ENCODE assay signal across 10 mouse cellular contexts in genomic region chr15:30693754-30694205, GRCm38 (mm10).
A peak's percentile ranks its signal among the peaks of the same experiment; 100 is the strongest.
DNase-seq lines count a peak whose midpoint lies in the region; ATAC-seq and TF ChIP-seq lines count a peak whose summit lies in the region.
"Had no signal": no experiment of that assay in that cellular context is flagged by ENCODE, and none has a peak within 500 bp of the region (broad histone marks: within the 10 kb centered on the region; RNA-seq: fewer than 3 reads in every experiment).

No protein-coding gene starts in this region.

- no peak for ATAC-seq in lung, embryonic 14.5 days (ENCODE audit: insufficient read depth)
- peak; percentile 95 for ATAC-seq in forebrain, embryonic 14.5 days

- no peak overlapping the region for H3K4me2 ChIP-seq in lung, embryonic 14.5 days
- H3K4me2 ChIP-seq in forebrain, embryonic 14.5 days (ENCODE audit: low read length), result no peak overlapping the region
- H3K4me2 ChIP-seq: stomach, embryonic 15.5 days had no signal

- H3K27me3 ChIP-seq in lung, embryonic 14.5 days (ENCODE audit: insufficient read depth, low read length), result no peaks in the 10 kb centered on the region
- H3K27me3 ChIP-seq in forebrain, embryonic 14.5 days (replicated peaks; ENCODE audit: control insufficient read depth, insufficient read depth, low read length), result no peaks in the 10 kb centered on the region
- H3K27me3 ChIP-seq: stomach, embryonic 15.5 days had no signal

- TF ChIP-seq CTCF in lung, embryonic 14.5 days (IDR thresholded peaks at IDR 0.05; ENCODE audit: low read depth), result no peak

- no peak overlapping the region for H3K27ac ChIP-seq in lung, embryonic 14.5 days (ENCODE audit: low read depth)
- H3K27ac ChIP-seq in forebrain, embryonic 14.5 days (ENCODE audit: low read depth, low read length), result peak overlapping the region; percentile 56
- H3K27ac ChIP-seq: liver, embryonic 14.5 days; stomach, embryonic 15.5 days had no signal

- no peaks in the 10 kb centered on the region for H3K4me1 ChIP-seq in lung, embryonic 14.5 days (ENCODE audit: insufficient read depth)
- H3K4me1 ChIP-seq in forebrain, embryonic 14.5 days (ENCODE audit: control insufficient read depth, insufficient read depth, low read length), result peaks cover 8% of the 10 kb centered on the region; the same call in 1 of the 2 replicates
- H3K4me1 ChIP-seq: stomach, embryonic 15.5 days had no signal

- WGBS in lung, embryonic 14.5 days, result 61% methylated on average over 6 of the region's 6 CpGs
- 3% methylated on average over 6 of the region's 6 CpGs for WGBS in forebrain, embryonic 14.5 days

- DNase-seq in lung, embryonic 14.5 days, result peak; percentile 21
- no peak for DNase-seq in lung, postnatal 14 days
- DNase-seq in forebrain, embryonic 14.5 days (ENCODE audit: low spot score), result peak; percentile 80
- DNase-seq in left cerebral cortex, adult 18-20 months (ENCODE audit: low spot score in 2 of 2), result peak; percentile 15 to 24
- DNase-seq in right cerebral cortex, postnatal 10 days (ENCODE audit: low spot score in 2 of 2), result peak; percentile 81 to 88
- no peak for DNase-seq in T-cell, adult 2 months (ENCODE audit: low spot score)
- no peak for DNase-seq in urinary bladder, postnatal 14 days (ENCODE audit: low spot score)
- DNase-seq in heart, postnatal 14 days, result no peak

- H3K36me3 ChIP-seq in lung, embryonic 14.5 days (ENCODE audit: insufficient read depth), result no peaks in the 10 kb centered on the region
- no peaks in the 10 kb centered on the region for H3K36me3 ChIP-seq in forebrain, embryonic 14.5 days (ENCODE audit: control insufficient read depth, insufficient read depth, low read length)
- H3K36me3 ChIP-seq: stomach, embryonic 15.5 days had no signal

- H3K9me3 ChIP-seq in lung, embryonic 14.5 days (ENCODE audit: low read depth, low read length), result no peaks in the 10 kb centered on the region
- H3K9me3 ChIP-seq in forebrain, embryonic 14.5 days (replicated peaks; ENCODE audit: control insufficient read depth, low read length), result no peaks in the 10 kb centered on the region
- H3K9me3 ChIP-seq: stomach, embryonic 15.5 days had no signal

- intact Hi-C loops in heart, postnatal 14 days (cut with DNase I), result no loop called here

- no peak overlapping the region for H3K4me3 ChIP-seq in lung, embryonic 14.5 days (ENCODE audit: low read depth, low read length)
- no peak overlapping the region for H3K4me3 ChIP-seq in forebrain, embryonic 14.5 days (ENCODE audit: low read depth, low read length)
- H3K4me3 ChIP-seq: stomach, embryonic 15.5 days had no signal

- no peak overlapping the region for H3K9ac ChIP-seq in lung, embryonic 14.5 days
- H3K9ac ChIP-seq in forebrain, embryonic 14.5 days (ENCODE audit: low read length), result no peak overlapping the region
- H3K9ac ChIP-seq: liver, embryonic 14.5 days; stomach, embryonic 15.5 days had no signal

Comparison
In these comparisons a context has a peak if more than half of its experiments do, and no peak if none do; other contexts are left out.
1. DNase-seq: peak in lung, embryonic 14.5 days (single experiment), forebrain, embryonic 14.5 days (single experiment), left cerebral cortex, adult 18-20 months (2 of 2) and right cerebral cortex, postnatal 10 days (2 of 2); none in lung, postnatal 14 days (single experiment), T-cell, adult 2 months (single experiment), urinary bladder, postnatal 14 days (single experiment) and heart, postnatal 14 days (0 of 2).